Mouse (Mus musculus): ENCODE results near the gene Chchd3.

Chchd3 gene

DNA sequence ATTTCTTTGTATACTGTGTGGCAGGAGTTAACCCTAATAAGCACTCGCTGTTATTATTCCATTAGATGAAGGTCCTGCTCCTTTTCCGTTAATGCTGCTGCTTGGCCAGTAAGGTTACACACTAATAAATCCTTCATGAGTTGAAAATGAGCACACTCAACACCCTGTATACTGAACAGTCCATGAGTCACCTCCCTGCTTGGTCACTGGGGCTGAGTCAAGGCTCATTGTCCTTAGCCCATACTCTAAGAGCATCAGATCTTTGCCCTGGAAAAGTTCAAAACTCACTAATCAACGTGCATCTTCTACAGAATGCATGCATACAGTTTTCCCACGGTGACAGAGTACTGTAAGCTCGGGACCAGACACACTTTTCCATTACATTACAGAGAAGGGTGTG lies 124.5 kb downstream of the Chchd3 start:
- no peak for DNase-seq (ENCODE audit: low spot score in 2 of 2)

DNA sequence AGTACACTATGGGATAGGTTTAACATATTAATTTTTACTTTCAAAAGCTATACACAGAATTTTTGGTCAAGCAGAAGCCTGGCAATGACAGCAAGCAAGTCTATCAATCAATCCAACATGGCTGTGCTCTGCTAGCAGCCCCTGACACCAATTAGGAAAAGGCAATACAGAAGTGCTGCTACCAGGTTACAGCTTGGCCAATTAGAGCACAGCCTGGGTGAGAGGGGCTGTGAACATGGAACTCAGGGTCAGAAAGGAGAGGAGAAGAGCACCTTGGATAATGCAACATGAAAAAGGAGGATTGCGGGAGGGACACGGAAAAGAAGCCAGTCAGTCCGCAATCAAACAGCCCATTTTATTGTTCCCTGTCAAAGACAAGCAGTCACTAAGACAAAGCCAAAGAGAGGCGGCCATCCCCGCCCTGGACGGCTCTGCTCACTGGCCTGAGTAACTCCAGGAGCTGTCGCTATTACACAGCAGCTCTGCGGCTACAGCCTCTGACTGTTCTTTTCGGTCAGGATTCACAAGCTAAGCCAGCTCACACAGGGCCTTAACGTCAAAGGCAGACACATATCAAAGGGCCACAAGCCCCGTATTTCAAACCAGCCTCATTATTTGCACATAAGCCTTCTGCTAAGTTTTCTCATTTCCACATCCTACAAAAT lies 128.8 kb downstream of the Chchd3 start:
- DNase-seq (ENCODE audit: low spot score in 2 of 2) = no peak

- DNase-seq (ENCODE audit: low spot score in 2 of 2) = no peak
These were observed 137.7 kb downstream of the Chchd3 start for GRCm38 (mm10) chr6:32922391-32922790.

DNA sequence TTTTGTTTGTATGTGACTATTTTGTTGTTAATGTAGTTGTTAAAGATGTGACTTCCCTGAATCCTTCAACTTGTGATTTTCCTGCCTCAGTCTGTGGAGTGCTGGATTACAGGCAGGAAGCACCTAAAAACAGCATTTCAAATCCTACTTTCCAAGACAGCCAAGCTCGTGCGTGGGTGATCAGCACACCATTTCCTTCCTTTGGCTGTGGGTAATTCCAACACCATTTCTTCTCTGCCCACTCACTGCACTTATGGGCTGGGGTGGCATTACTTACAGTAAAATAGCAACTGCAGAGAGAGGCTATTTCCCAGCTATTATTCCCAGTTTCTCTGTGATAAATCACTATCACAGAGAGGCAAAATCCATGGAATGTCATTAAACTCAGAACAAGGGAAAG lies 140.0 kb downstream of the Chchd3 start:
- DNase-seq (ENCODE audit: low spot score in 2 of 2) = peak in 1 of 2 experiments; percentile 15

- no peak for DNase-seq (ENCODE audit: low spot score in 2 of 2)
These were observed 149.4 kb downstream of the Chchd3 start for GRCm38 (mm10) chr6:32910692-32911091.

- DNase-seq (ENCODE audit: low spot score in 2 of 2) = no peak
These were observed 161.0 kb downstream of the Chchd3 start for GRCm38 (mm10) chr6:32899061-32899460.

- no peak for DNase-seq (ENCODE audit: low spot score in 2 of 2)
These were observed 166.0 kb downstream of the Chchd3 start for GRCm38 (mm10) chr6:32894100-32894499.

GRCm38 (mm10) chr6:32890726-32891125 lies 169.3 kb downstream of the Chchd3 start:
- no peak for DNase-seq (ENCODE audit: low spot score in 2 of 2)

DNA sequence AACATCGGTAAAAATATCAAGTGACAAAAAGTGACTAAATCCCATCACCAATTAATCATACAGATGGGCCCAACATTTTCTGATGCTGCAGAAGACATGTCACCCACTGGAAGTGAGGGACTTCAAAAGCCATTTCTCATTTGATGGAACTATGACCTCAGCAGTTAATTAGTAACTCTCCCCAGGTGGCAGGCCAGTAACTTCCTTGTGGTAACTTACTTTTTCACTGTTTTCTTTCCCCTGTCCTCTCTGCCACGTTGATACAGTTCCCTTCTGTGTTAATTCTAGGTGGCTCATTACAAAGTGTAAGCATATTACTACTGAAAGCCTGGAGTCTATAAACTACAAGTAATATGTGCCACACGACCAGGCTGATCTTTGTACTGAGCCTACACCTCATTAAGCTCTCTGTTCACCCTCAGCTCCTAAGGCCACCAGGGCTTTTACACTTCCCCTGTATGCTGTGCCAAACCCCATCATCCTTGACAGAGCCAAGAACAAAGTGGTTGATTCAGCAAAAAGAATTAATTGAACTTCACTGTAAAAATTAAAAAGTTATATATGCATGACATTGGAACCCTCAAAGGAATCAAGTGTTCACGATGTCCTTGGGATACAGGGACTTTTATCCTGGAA lies 171.0 kb downstream of the Chchd3 start:
- no peak for DNase-seq (ENCODE audit: low spot score in 2 of 2)

DNA sequence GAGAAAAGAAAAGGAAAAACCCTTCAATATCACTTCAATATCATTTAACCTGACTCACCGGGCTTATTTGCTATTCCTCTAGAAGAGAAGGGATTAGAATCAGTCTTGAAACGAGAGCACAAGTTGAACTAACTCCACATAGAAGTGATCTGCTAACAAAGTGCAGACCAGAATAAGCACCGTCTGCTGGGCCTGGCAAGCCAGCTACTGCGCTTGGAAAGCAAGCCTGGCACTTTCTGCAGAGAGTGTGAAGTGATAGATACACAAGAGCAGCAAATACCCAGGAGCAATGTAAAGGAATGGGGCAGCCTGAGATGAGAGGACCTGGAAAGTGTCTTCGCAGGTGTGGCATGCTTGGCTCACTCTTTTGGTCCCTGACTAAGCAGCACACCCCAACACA lies 181.5 kb downstream of the Chchd3 start:
- no peak for DNase-seq (ENCODE audit: low spot score in 2 of 2)

DNA sequence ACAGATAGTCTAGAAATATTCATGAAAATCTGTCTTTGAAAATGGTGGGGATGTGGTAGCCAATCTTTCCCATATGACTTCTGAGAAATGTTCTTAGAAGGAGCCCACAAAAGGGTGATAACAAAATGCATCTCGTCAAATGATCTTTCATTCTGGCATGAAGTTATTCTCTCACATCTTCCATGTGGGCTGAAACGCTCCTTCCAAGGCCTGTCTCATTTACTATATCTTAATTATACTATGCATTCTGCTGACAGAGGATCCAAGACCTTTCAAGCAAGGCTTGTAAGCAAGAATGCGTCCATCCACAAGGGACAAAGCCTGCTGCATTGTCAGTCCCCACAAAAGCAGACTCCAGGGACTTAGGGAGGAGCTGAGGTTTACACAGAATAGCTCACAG lies 185.9 kb downstream of the Chchd3 start:
- DNase-seq (ENCODE audit: low spot score in 2 of 2) = no peak

DNA sequence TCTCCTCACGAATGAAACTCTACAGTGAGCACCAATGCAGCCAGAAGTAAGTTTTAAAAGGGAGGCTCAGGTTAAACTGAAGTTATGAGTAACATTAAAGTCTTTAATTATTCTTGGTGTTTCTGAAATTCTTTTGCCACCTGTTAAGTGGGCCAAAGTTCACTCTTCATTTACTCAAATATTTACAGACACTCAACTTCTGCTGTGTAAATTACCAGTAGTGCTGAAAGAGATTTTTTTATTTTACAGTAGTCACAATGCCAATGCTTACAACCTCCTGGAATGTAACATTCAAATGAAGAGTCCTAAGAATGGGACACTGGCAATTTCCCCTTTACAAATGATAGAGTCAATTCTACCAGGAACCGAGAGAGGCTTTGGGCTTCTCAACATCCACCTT lies 187.3 kb downstream of the Chchd3 start:
- no peak for DNase-seq (ENCODE audit: low spot score in 2 of 2)

DNA sequence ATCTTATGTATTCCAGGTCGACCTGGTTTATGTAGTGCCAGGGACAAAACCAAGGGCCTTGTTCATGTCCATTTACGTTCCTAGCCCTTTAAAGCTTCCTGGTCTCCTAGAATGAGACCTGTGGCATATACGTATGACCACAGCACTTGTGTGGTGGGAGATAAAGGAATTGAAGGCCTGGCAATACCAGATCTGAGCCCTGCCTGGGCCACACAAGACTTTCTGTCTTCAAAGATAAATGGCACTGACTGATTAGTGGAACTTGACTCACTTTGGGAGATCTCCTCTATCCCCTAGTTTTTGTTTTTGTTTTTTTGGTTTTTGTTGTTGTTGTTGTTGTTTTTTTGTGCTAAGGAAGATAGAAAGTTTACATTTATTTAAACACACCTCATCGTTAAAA lies 209.1 kb downstream of the Chchd3 start:
- no peak for DNase-seq (ENCODE audit: low spot score in 2 of 2)

DNA sequence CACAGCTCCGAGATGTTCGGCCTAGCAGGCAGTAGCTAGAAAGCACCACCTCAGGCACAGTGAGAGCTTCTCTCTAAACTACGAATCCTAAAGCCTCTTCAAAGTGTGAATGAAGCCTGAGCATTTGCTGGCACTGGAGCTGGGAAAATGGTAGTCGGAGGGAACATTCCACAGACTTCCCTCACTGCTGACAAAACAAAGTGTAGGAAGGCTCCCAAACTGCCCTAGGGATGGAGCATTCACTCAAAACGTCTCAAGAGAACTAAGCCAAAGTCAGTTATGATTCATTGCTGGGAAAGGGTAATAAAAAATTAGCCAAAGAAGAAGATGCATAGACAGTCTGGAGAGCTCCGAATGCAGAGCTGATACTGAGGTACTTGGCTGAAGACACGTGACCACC lies 211.1 kb downstream of the Chchd3 start:
- no peak for DNase-seq (ENCODE audit: low spot score in 2 of 2)

GRCm38 (mm10) chr6:32845463-32845862 lies 214.6 kb downstream of the Chchd3 start:
- no peak for DNase-seq (ENCODE audit: low spot score in 2 of 2)

DNA sequence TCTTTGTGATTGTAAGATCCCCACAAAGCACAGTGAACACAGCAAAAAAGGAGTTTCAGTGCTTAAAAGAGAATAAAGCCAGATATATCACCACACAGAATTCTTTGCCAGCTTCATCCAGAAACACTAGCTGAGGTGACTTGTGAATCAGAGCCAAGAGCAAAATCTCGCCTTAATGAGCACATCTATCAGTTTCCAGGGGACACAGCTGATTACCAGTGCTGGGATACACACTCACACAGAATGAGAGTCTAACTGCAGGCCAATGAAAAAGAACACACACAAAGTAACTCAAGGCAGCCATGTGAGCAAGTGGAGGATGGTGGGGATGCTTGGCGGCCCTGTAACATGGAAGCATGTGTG lies 222.1 kb downstream of the Chchd3 start:
- no peak for DNase-seq (ENCODE audit: low spot score in 2 of 2)

- DNase-seq (ENCODE audit: low spot score in 2 of 2) = peak in 1 of 2 experiments; percentile 9
These were observed 222.7 kb downstream of the Chchd3 start for GRCm38 (mm10) chr6:32837165-32837938.

DNA sequence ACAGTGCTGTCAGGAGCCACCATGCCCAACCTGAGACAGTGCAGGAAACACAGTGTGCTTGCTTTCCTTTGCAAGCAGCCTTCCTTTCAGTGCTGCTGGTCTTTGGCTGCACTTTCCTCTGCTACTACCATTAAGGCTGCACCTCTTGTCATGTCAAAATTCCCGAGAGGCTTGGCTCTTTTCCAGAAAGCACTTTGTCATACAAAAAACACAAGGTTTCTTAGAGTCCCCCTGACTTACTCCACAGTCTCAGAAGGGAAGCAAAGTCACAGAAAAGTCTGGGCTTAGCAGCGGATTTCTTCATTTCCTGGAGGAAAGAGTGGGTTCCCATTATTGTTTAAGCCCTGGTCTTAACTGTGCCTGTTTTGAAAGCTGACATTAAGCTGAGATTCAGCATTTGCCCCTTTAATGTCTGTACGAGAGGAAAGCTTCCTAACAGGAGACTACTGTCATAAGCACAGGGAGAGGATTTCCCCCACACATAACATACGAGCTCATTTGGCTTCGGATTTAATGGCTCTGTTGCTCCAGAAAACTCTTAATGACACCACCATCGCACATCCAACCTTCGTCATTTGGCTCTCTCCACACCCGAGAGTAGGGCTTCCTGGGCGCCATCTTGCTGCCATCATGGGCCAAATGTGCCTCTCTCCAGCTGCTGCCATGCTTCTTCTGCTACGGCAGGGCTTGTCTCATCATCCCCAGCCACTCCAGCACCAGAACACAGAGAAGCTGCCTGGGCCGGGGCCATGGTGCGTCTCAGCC lies 236.0 kb downstream of the Chchd3 start:
- DNase-seq (ENCODE audit: low spot score in 2 of 2) = no peak

DNA sequence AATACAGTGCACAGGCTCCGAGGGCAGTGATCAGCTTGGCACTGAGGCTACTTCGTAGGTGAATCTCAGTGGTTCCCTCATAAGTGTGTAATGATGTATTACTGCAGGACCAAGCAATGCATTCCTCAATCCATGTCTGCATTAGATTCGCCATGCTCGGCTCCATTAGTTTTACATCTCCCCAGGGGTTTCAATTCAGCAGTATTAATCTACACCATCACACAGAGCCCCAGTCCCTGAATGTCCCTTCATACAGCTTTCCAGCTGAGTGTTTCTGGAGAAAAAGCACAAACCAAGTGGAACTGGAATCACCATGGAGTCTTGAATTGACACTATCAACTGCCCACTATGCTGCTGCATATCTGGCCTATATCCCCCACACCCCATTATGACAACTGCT lies 241.1 kb downstream of the Chchd3 start:
- no peak for DNase-seq (ENCODE audit: low spot score in 2 of 2)

- no peak for DNase-seq (ENCODE audit: low spot score in 2 of 2)
These were observed 251.3 kb downstream of the Chchd3 start for GRCm38 (mm10) chr6:32808796-32809195.

DNA sequence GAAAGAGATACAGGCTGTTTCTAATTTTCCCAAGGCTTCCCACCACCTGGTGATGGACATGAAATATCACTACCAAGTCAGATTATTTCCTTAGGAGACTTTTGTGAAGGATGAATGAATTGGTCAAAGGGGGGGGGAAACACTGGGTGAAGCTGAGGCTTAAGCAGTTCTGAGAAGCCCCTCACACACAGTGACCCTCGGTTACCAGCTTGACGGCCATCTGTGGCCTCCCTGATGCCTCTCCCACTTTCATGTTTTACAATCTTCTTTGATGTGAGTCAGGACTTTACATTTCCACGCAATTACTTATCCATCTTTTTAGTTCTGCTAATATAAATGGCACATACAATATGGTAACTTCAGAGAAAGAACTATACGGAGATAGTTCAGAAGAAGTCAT lies 252.3 kb downstream of the Chchd3 start:
- no peak for DNase-seq (ENCODE audit: low spot score in 2 of 2)

DNA sequence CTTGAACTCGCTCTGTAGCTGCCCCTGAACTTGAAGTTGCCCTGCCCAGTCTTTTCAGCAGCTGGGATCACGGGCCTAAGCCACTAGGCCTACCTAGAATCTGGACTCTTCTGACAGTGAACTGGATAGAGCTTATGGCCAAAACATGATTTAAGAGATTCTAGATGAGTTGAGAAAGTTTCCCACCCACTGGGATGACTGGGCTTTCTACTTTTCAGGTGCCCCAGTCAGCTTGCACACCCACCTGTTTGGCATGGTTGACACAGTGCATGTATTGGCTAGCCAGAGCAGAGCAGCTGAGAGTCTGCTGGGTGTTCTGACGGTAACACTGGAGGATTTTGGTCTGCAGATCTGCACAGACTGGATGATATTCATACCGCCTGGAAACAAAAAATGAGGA lies 256.4 kb downstream of the Chchd3 start:
- no peak for DNase-seq (ENCODE audit: low spot score in 2 of 2)
